Mouse (Mus musculus): ENCODE data around the gene Olfr1289. TPM values are rescaled to one million over a fixed set of nuclear protein-coding genes. Genes with fewer than 3 reads are reported as not detected.

Gene Olfr1289
- not detected in 2 replicates for polyA plus RNA-seq (2014; fragmentation: Nextera tagmentation; extraction: Ambion mirVana)

DNA sequence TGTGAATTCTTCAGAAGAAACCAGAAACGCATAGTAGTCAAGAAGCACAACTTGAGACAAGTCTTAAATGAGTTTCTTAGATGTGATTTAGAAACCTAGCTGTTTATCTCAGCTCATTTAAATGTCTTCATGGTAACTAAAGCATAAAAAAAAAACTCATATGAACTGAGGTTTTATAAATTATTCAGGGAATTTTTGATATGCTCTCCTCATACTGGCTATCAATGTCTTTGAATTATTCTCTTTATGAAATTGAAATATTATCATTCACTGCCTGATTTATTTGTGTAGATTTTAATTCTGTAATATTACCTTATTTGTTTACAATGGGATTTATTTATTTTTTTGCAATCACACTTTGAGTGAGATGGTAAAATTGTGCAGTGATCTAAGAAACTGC, at the start of gene Olfr1289:
Olfr1289 (plus strand) TSS at position 301 of the 400 bp plus-strand sequence.
- ATAC-seq (ENCODE audit: low read depth) = no peak
- Histone ChIP-seq H3K9ac (ENCODE audit: low read depth, low read length) (no peak within 1 kb of the TSS), H3K27ac (replicated peaks; ENCODE audit: low read depth, low read length) (no peak within 1 kb of the TSS), H3K4me2 (ENCODE audit: low read depth, low read length) (no peak within 1 kb of the TSS), H3K4me3 (ENCODE audit: low read depth, low read length) (no peak within 1 kb of the TSS), H3K4me1 (ENCODE audit: control insufficient read depth, insufficient read depth, low read length) (no peaks in the 10 kb centered on the region), H3K27me3 (replicated peaks; ENCODE audit: control insufficient read depth, insufficient read depth, low read length) (no peaks in the 10 kb centered on the region), H3K9me3 (ENCODE audit: control insufficient read depth, low read length) (no peaks in the 10 kb centered on the region), H3K36me3 (ENCODE audit: control insufficient read depth, insufficient read depth, low read length) (no peaks in the 10 kb centered on the region)
- 85% methylated on average over 1 of the region's 1 CpGs for whole genome bisulfite sequencing
- DNase-seq (ENCODE audit: low spot score) = no peak

DNA sequence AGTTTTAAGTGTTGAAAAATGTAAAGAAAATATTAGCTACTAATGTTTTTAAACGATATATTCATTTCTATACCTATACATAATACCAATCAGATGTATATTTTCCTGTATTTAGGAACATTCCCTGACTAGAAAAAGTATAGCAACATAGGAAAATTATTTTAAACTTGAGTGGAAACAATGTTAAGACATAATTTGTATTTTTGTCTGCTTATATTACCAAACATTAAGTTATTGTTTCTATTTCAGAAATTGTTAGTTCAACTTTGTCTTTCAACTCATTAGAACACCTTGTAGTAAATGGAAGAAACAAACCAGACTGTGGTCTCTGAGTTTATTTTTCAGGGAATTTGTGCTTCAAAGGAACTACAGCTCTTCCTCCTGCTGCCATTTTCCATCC, 31.8 kb upstream of the Olfr1289 start, which contains the start of gene Olfr1287:
Olfr1287 (plus strand) TSS at position 301 of the 400 bp plus-strand sequence.
- H3K4me1 ChIP-seq (ENCODE audit: control insufficient read depth, insufficient read depth, low read length) = no peaks in the 10 kb centered on the region
- DNase-seq (ENCODE audit: low spot score) = no peak
- H3K27me3 ChIP-seq (replicated peaks; ENCODE audit: control insufficient read depth, insufficient read depth, low read length) = no peaks in the 10 kb centered on the region
- H3K4me3 ChIP-seq (ENCODE audit: low read depth, low read length) = no peak within 1 kb of the TSS
- no peaks in the 10 kb centered on the region for H3K36me3 ChIP-seq (ENCODE audit: control insufficient read depth, insufficient read depth, low read length)
- ATAC-seq (ENCODE audit: low read depth) = no peak
- WGBS = 63% methylated on average over 1 of the region's 1 CpGs
- H3K9ac ChIP-seq (ENCODE audit: low read depth, low read length) = no peak within 1 kb of the TSS
- H3K9me3 ChIP-seq (ENCODE audit: control insufficient read depth, low read length) = no peaks in the 10 kb centered on the region
- H3K27ac ChIP-seq (replicated peaks; ENCODE audit: low read depth, low read length) = no peak within 1 kb of the TSS
- no peak within 1 kb of the TSS for H3K4me2 ChIP-seq (ENCODE audit: low read depth, low read length)

GRCm38 (mm10) chr2:111473801-111474200, 6.8 kb upstream of the Olfr1289 start, which contains the start of gene Olfr1288:
Gene Olfr1288 (plus strand): TSS chr2:111474101.
- no peak within 1 kb of the TSS for H3K4me3 ChIP-seq (ENCODE audit: low read depth, low read length)
- ATAC-seq (ENCODE audit: low read depth) = no peak
- no peaks in the 10 kb centered on the region for H3K4me1 ChIP-seq (ENCODE audit: control insufficient read depth, insufficient read depth, low read length)
- no peaks in the 10 kb centered on the region for H3K27me3 ChIP-seq (replicated peaks; ENCODE audit: control insufficient read depth, insufficient read depth, low read length)
- no peak within 1 kb of the TSS for H3K27ac ChIP-seq (replicated peaks; ENCODE audit: low read depth, low read length)
- H3K9ac ChIP-seq (ENCODE audit: low read depth, low read length) = no peak within 1 kb of the TSS
- no peak for DNase-seq (ENCODE audit: low spot score)
- 95% methylated on average over 1 of the region's 1 CpGs for WGBS
- H3K36me3 ChIP-seq (ENCODE audit: control insufficient read depth, insufficient read depth, low read length) = no peaks in the 10 kb centered on the region
- H3K4me2 ChIP-seq (ENCODE audit: low read depth, low read length) = no peak within 1 kb of the TSS
- H3K9me3 ChIP-seq (ENCODE audit: control insufficient read depth, low read length) = no peaks in the 10 kb centered on the region

DNA sequence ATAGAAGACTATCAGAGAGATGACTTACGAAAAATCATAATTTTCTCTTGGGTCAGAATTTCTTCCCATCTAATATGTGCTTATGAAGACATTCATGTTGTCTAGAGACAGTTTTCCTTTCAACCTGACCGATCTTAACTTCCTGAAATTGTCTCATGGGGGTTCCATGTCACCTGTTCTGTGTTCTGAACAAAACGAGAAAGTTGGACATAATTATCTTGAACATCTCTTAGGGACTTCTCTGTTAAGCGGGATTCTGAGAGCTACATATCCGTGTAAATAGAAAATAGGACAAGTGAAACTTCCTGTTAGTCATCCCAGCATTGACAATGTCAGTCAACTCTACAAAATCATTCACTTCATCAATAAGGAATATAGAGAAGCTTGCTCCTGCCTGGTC, 13.1 kb downstream of the Olfr1289 start, which contains the start of gene Olfr1290:
Olfr1290 (minus strand) TSS at position 101 of the 400 bp plus-strand sequence.
- no peak within 1 kb of the TSS for H3K4me2 ChIP-seq (ENCODE audit: low read depth, low read length)
- DNase-seq (ENCODE audit: low spot score) = no peak
- no peaks in the 10 kb centered on the region for H3K36me3 ChIP-seq (ENCODE audit: control insufficient read depth, insufficient read depth, low read length)
- H3K27me3 ChIP-seq (replicated peaks; ENCODE audit: control insufficient read depth, insufficient read depth, low read length) = no peaks in the 10 kb centered on the region
- no peak within 1 kb of the TSS for H3K4me3 ChIP-seq (ENCODE audit: low read depth, low read length)
- H3K9ac ChIP-seq (ENCODE audit: low read depth, low read length) = no peak within 1 kb of the TSS
- no peaks in the 10 kb centered on the region for H3K9me3 ChIP-seq (ENCODE audit: control insufficient read depth, low read length)
- H3K4me1 ChIP-seq (ENCODE audit: control insufficient read depth, insufficient read depth, low read length) = no peaks in the 10 kb centered on the region
- no peak within 1 kb of the TSS for H3K27ac ChIP-seq (replicated peaks; ENCODE audit: low read depth, low read length)
- WGBS = 72% methylated on average over 5 of the region's 5 CpGs
- ATAC-seq (ENCODE audit: low read depth) = no peak

DNA sequence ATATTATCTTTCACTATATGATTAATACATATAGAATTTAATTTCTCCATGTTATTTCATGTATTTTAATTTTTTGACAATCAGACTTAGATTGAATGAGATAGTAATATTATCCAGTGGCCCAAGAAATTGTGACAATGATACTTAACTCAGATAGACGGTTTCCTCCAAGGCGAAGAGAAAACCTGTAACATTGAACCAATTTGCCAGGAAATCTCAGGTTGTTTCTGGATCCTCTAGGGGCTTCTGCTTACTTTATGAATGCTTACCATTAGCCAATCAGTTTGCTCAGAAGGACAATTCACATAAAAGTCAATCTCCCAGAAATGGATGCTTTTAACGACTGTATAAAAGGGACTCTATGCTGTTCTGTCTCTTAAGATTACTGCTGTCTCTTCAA, 16.3 kb downstream of the Olfr1289 start, which contains the start of gene Olfr1291-ps1:
Olfr1291-ps1 (plus strand) TSS at position 301 of the 400 bp plus-strand sequence.
- 85% methylated on average over 3 of the region's 3 CpGs for WGBS
- DNase-seq (ENCODE audit: low spot score) = no peak
- Histone ChIP-seq H3K9me3 (ENCODE audit: control insufficient read depth, low read length) (no peaks in the 10 kb centered on the region), H3K9ac (ENCODE audit: low read depth, low read length) (no peak within 1 kb of the TSS), H3K4me2 (ENCODE audit: low read depth, low read length) (no peak within 1 kb of the TSS), H3K27ac (replicated peaks; ENCODE audit: low read depth, low read length) (no peak within 1 kb of the TSS), H3K36me3 (ENCODE audit: control insufficient read depth, insufficient read depth, low read length) (no peaks in the 10 kb centered on the region), H3K27me3 (replicated peaks; ENCODE audit: control insufficient read depth, insufficient read depth, low read length) (no peaks in the 10 kb centered on the region), H3K4me1 (ENCODE audit: control insufficient read depth, insufficient read depth, low read length) (no peaks in the 10 kb centered on the region), H3K4me3 (ENCODE audit: low read depth, low read length) (no peak within 1 kb of the TSS)
- ATAC-seq (ENCODE audit: low read depth) = no peak

DNA sequence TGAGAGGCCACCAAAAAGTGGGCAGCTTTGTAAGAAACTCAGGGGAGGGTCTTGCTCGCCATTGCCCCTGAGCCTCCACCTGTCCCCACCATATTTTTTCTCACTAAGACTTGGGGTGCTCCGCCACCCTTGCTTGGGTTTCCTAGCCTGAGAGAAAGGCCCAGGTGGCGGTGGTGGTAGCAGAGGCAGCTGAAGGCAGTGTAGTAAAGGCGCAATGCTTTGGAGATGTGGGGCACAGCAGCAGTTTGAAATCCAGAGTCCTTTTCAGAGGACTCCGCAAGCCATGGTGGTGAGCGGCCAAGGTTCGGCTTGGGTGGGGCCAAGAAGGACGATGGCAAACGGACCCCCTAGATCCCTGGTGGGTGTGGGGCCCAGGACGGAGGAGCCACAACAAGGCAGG, 36.8 kb downstream of the Olfr1289 start:
- H3K9me3 ChIP-seq (ENCODE audit: control insufficient read depth, low read length) = 0 out of 2 replicates have a peak, but pooled peaks cover 6% of the 10 kb centered on the region
- no peak overlapping the region for H3K27ac ChIP-seq (replicated peaks; ENCODE audit: low read depth, low read length)
- no peak overlapping the region for H3K4me2 ChIP-seq (ENCODE audit: low read depth, low read length)
- 91% methylated on average over 10 of the region's 10 CpGs for WGBS
- H3K9ac ChIP-seq (ENCODE audit: low read depth, low read length) = no peak overlapping the region
- no peaks in the 10 kb centered on the region for H3K36me3 ChIP-seq (ENCODE audit: control insufficient read depth, insufficient read depth, low read length)
- ATAC-seq (ENCODE audit: low read depth) = no peak
- H3K27me3 ChIP-seq (replicated peaks; ENCODE audit: control insufficient read depth, insufficient read depth, low read length) = no peaks in the 10 kb centered on the region
- no peak overlapping the region for H3K4me3 ChIP-seq (ENCODE audit: low read depth, low read length)
- DNase-seq (ENCODE audit: low spot score) = no peak
- H3K4me1 ChIP-seq (ENCODE audit: control insufficient read depth, insufficient read depth, low read length) = no peaks in the 10 kb centered on the region

DNA sequence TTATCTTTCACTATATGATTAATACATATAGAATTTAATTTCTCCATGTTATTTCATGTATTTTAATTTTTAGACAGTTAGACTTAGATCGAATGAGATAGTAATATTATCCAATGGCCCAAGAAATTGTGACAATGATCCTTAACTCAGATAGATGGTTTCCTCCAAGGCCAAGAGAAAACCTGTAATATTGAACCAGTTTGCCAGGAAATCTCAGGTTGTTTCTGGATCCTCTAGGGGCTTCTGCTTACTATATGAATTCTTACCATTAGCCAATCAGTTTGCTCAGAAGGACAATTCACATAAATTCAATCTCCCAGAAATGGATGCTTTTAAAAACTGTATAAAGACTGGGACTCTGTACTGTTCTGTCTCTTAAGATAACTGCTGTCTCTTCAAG, 44.3 kb downstream of the Olfr1289 start, which contains the start of gene Olfr1293-ps:
Olfr1293-ps (plus strand) TSS at position 301 of the 400 bp plus-strand sequence.
- ATAC-seq (ENCODE audit: low read depth) (no peak), DNase-seq (ENCODE audit: low spot score) (no peak)
- no peaks in the 10 kb centered on the region for H3K27me3 ChIP-seq (replicated peaks; ENCODE audit: control insufficient read depth, insufficient read depth, low read length)
- H3K36me3 ChIP-seq (ENCODE audit: control insufficient read depth, insufficient read depth, low read length) = no peaks in the 10 kb centered on the region
- H3K4me3 ChIP-seq (ENCODE audit: low read depth, low read length) = no peak within 1 kb of the TSS
- 0 out of 2 replicates have a peak, but pooled peaks cover 2% of the 10 kb centered on the region for H3K9me3 ChIP-seq (ENCODE audit: control insufficient read depth, low read length)
- H3K9ac ChIP-seq (ENCODE audit: low read depth, low read length) = no peak within 1 kb of the TSS
- 84% methylated on average over 1 of the region's 1 CpGs for WGBS
- H3K4me2 ChIP-seq (ENCODE audit: low read depth, low read length) = no peak within 1 kb of the TSS
- H3K27ac ChIP-seq (replicated peaks; ENCODE audit: low read depth, low read length) = no peak within 1 kb of the TSS
- no peaks in the 10 kb centered on the region for H3K4me1 ChIP-seq (ENCODE audit: control insufficient read depth, insufficient read depth, low read length)

Other genes starting within 250 kb of the Olfr1289 start
- gene Olfr1275, start 245.5 kb upstream of the Olfr1289 start, polyA plus RNA-seq (2014; fragmentation: Nextera tagmentation; extraction: Ambion mirVana) = not detected in 2 replicates
- not detected in 2 replicates for gene Olfr1276, start 226.3 kb upstream of the Olfr1289 start, polyA plus RNA-seq (2014; fragmentation: Nextera tagmentation; extraction: Ambion mirVana)
- gene Olfr1277, start 206.7 kb upstream of the Olfr1289 start, polyA plus RNA-seq (2014; fragmentation: Nextera tagmentation; extraction: Ambion mirVana) = not detected in 2 replicates
- gene Olfr1278, start 190.7 kb upstream of the Olfr1289 start, polyA plus RNA-seq (2014; fragmentation: Nextera tagmentation; extraction: Ambion mirVana) = not detected in 2 replicates
- not detected in 2 replicates for gene Olfr1279, start 180.2 kb upstream of the Olfr1289 start, polyA plus RNA-seq (2014; fragmentation: Nextera tagmentation; extraction: Ambion mirVana)
- gene Olfr1280, start 166.8 kb upstream of the Olfr1289 start, polyA plus RNA-seq (2014; fragmentation: Nextera tagmentation; extraction: Ambion mirVana) = not detected in 2 replicates
- gene Olfr1281, start 154.3 kb upstream of the Olfr1289 start, polyA plus RNA-seq (2014; fragmentation: Nextera tagmentation; extraction: Ambion mirVana) = not detected in 2 replicates
- gene Olfr1282, start 144.7 kb upstream of the Olfr1289 start, polyA plus RNA-seq (2014; fragmentation: Nextera tagmentation; extraction: Ambion mirVana) = not detected in 2 replicates
- gene Olfr1283, start 114.0 kb upstream of the Olfr1289 start, polyA plus RNA-seq (2014; fragmentation: Nextera tagmentation; extraction: Ambion mirVana) = not detected in 2 replicates
- gene Olfr1284, start 105.3 kb upstream of the Olfr1289 start, polyA plus RNA-seq (2014; fragmentation: Nextera tagmentation; extraction: Ambion mirVana) = not detected in 2 replicates
- gene Olfr1286, start 57.7 kb upstream of the Olfr1289 start, polyA plus RNA-seq (2014; fragmentation: Nextera tagmentation; extraction: Ambion mirVana) = not detected in 2 replicates
- gene Olfr1287, start 31.7 kb upstream of the Olfr1289 start, polyA plus RNA-seq (2014; fragmentation: Nextera tagmentation; extraction: Ambion mirVana) = not detected in 2 replicates
- gene Olfr1288, start 6.7 kb upstream of the Olfr1289 start, polyA plus RNA-seq (2014; fragmentation: Nextera tagmentation; extraction: Ambion mirVana) = not detected in 2 replicates
- not detected in 2 replicates for gene Olfr1290, start 13.0 kb downstream of the Olfr1289 start, polyA plus RNA-seq (2014; fragmentation: Nextera tagmentation; extraction: Ambion mirVana)
- not detected in 2 replicates for gene Olfr1291-ps1, start 16.4 kb downstream of the Olfr1289 start, polyA plus RNA-seq (2014; fragmentation: Nextera tagmentation; extraction: Ambion mirVana)
- gene Olfr1293-ps, start 44.4 kb downstream of the Olfr1289 start, polyA plus RNA-seq (2014; fragmentation: Nextera tagmentation; extraction: Ambion mirVana) = not detected in 2 replicates
- not detected in 2 replicates for gene Olfr1294, start 59.5 kb downstream of the Olfr1289 start, polyA plus RNA-seq (2014; fragmentation: Nextera tagmentation; extraction: Ambion mirVana)
- gene Olfr1295, start 88.9 kb downstream of the Olfr1289 start, polyA plus RNA-seq (2014; fragmentation: Nextera tagmentation; extraction: Ambion mirVana) = 0.22 TPM in 1 of 2 replicates, not detected in the other
- gene Olfr1297, start 145.7 kb downstream of the Olfr1289 start, polyA plus RNA-seq (2014; fragmentation: Nextera tagmentation; extraction: Ambion mirVana) = 0.13 and 0.37 TPM in 2 replicates
- not detected in 2 replicates for gene Olfr1298, start 168.4 kb downstream of the Olfr1289 start, polyA plus RNA-seq (2014; fragmentation: Nextera tagmentation; extraction: Ambion mirVana)
- gene Olfr1299, start 180.6 kb downstream of the Olfr1289 start, polyA plus RNA-seq (2014; fragmentation: Nextera tagmentation; extraction: Ambion mirVana) = not detected in 2 replicates

Measured in embryonic facial prominence, embryonic 14.5 days (tissue).